In the genomic region with DNA sequence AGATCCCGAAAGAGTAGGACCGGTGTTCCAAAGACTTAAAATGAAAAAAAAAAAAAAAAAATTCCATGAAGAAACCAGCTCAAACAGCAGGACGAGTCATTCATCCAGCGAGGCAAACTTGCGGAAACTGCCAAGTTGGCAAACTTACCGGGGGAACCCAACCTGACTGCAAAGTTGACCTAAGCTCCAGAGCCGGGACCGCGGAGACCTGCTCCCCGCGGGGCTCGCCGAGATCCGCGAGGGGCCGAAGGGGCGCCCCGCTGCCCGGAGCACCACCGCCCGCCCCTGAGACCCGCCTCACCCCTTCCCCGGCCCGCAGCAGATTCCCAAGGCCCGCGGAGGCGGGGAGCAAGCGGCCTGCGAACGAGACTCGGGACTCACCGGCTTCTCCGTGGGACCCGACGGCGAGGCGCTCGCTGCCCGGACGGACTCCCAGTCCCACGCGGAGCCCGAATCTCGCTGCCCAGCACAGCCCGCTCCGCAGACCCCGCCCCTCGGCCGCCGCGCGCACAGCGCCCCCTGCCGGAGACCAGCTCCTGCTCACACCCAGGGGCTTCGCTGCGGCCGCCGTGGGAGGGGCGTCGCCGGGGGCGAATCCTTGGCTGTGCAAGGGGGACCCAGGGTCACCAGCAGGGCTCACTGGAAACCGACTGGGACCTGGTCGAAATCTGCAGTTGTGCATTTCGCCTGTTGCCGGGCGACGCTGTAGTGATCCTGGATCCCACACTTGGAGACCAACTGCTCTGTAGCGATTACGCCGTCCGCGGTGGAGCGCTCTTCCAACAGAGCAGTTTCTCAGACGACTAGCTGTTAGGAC, we compare ENCODE assay signal across 8 mouse cellular contexts. TPM values are rescaled to one million over a fixed set of nuclear protein-coding genes. Genes with fewer than 3 reads are reported as not detected.
DNase-seq lines count a peak whose midpoint lies in the region; ATAC-seq and TF ChIP-seq lines count a peak whose summit lies in the region.

A gene (minus strand): TSS at position 461 of the 817 bp plus-strand sequence.

- H3K9ac ChIP-seq in hindbrain, postnatal 0 days (replicated peaks; ENCODE audit: low read length): peak within 1 kb of the TSS; percentile 2; the same call in 1 of the 2 replicates

- H3K4me2 ChIP-seq in hindbrain, postnatal 0 days (ENCODE audit: low read depth, low read length): peak within 1 kb of the TSS; percentile 94

- H3K36me3 ChIP-seq in hindbrain, postnatal 0 days (ENCODE audit: insufficient read depth, low read length): no peaks in the 10 kb centered on the region

- under 1% methylated on average over 70 of the region's 75 CpGs for WGBS in hindbrain, postnatal 0 days

- H3K9me3 ChIP-seq in hindbrain, postnatal 0 days (ENCODE audit: low read length): no peaks in the 10 kb centered on the region

- H3K27me3 ChIP-seq in hindbrain, postnatal 0 days (ENCODE audit: insufficient read depth, low read length): no peaks in the 10 kb centered on the region

- peak; percentile 95 for ATAC-seq in hindbrain, postnatal 0 days

- peak within 1 kb of the TSS; percentile 40 for H3K4me3 ChIP-seq in hindbrain, postnatal 0 days (ENCODE audit: low read length)

- peak; percentile 83 for DNase-seq in R1 (ENCODE audit: low read depth, low spot score)
- DNase-seq in cerebellum, postnatal 36 days: peak; percentile 80 to 89
- DNase-seq in gastrocnemius, adult 8-10 months (ENCODE audit: low spot score in 2 of 2): peak; percentile 74
- peak; percentile 84 for DNase-seq in hindbrain, postnatal 0 days (ENCODE audit: low spot score)
- DNase-seq in left cerebral cortex, adult 18-20 months (ENCODE audit: low spot score in 2 of 2): peak; percentile 76 to 85
- DNase-seq in lung, postnatal 36 days: peak; percentile 89
- peak; percentile 70 for DNase-seq in right cerebral cortex, adult 18-20 months
- DNase-seq in urinary bladder, adult 2 months (ENCODE audit: low spot score): peak; percentile 95

- TF ChIP-seq CTCF in hindbrain, postnatal 0 days (IDR thresholded peaks at IDR 0.05; ENCODE audit: low read depth): peak; percentile 63

- H3K4me1 ChIP-seq in hindbrain, postnatal 0 days (ENCODE audit: insufficient read depth, low read length): no peaks in the 10 kb centered on the region

- no peak within 1 kb of the TSS for H3K27ac ChIP-seq in hindbrain, postnatal 0 days

RNA-seq across cellular contexts. Expression of the gene that starts here (rescaled TPM):
- total RNA-seq in gastrocnemius, adult 8-10 months (2022): not detected
- total RNA-seq in hindbrain, postnatal 0 days (2014; rRNA removed): 0.43 and 2.6 TPM in 2 replicates
- 4.6 and 4.7 TPM in 2 replicates for polyA plus RNA-seq in hindbrain, postnatal 0 days (2015; fragmentation: Nextera tagmentation; extraction: Ambion mirVana)
- total RNA-seq in left cerebral cortex, adult 18-20 months (2021): not detected
- polyA plus RNA-seq in urinary bladder, adult 2 months (2012; rRNA removed): 1.8 and 1.9 TPM in 2 replicates

Comparison
In these comparisons a context has a peak if more than half of its experiments do, and no peak if none do; other contexts are left out.
1. Peak in DNase-seq in gastrocnemius, adult 8-10 months; RNA of the gene not detected or under 1 TPM.
2. Peak in DNase-seq in left cerebral cortex, adult 18-20 months; RNA of the gene not detected or under 1 TPM.